Mouse (Mus musculus) kidney, postnatal 10 days (tissue): ENCODE data around the gene Impdh1.
"Not testable (repeated sequence)": the region's sequence is repeated elsewhere in the genome, so short reads cannot be mapped to it uniquely, and the experiment has no call there.

Source experiments
- DNase-seq: peaks from one replicate; pipeline ENCODE4 v3.0.0; 2021; ENCODE audit warnings: mixed read lengths

Impdh1 gene

DNA sequence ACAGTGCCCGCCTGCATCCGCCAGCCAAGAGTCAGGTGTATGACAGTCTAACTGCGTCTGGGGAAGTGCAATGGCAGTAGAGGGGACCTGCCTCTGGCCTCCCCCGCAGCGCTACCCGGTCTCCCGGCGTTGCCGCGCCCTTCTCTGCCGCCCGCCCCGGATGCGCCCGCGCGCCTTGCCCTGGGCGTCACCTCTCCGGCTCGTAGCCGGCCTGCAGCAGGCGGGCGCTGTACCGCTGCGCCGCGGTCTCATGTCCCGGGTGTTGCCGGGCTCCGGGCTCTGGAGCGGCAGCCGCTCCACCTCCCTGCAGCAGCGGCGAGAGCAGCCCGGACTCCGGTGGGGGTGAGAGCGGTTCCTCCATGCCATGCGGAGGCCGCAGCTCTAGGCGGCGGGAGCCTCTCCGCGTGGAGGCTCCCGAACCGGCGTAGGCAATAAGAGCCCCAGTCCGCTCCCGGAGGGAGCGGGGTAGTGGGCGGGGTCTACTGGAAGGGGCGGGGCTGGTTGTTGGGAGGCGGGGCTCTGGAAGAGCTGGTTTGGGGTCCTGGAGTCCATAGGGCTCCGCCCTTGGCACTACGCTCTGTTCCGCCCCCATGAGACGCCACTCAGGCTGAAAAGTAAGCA is at the start of gene Impdh1:
Gene Impdh1 (minus strand): TSS at position 484 of the 621 bp plus-strand sequence.
- DNase-seq = peak; percentile 90

DNA sequence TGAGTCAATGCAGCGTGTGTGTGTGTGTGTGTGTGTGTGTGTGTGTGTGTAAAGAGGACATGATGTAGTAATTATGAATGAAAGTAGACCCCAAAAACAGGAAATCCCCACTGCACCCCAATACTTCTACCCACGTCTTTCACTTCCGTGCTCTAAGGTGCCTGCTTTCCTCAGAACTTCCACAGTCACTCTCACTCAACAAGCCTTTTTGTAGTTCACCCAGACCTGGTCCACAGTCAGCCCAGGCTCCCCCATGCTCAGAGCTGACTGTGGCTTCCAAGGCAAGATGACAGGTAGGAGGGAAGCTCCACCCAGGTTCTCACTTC is 48.3 kb upstream of the Impdh1 start:
- DNase-seq = no peak

DNA sequence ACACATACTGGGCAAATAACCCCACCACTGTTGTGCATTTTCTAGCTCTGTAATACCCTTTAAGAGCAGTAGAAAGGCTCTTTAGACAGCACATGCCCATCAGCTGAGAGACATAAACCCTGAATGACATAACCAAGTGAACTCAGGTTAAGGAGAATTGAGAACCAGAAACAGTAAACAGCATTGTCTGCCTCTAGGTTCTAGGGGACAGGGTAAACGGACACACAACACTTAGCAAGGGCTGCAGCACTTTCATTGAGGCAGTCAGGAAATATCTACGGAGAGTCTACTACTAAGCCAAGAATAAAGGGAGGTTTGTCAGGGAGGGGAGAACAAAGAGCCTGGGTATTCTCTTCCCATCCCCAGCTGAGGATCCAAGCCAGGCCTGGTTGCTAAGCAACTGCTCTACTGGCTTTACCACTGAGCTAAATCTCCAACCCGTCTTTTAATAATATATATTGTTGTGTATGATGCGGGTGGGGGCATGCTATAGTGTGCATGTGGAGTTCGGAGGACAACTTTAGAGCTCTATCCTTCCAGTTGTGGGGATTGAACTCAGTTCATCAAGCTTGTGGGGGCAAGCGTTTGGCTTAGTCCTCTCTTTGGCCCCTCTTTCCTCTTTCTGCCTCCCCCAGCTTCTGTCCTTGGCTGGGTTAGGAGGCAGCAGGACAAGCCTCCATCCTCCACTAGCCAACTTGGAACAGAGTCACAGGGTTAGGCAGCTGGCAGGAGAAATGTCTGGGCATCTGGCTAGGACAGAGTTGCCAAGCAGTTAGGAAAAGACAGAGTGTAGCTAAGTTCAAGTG is 47.7 kb upstream of the Impdh1 start:
- DNase-seq = no peak

DNA sequence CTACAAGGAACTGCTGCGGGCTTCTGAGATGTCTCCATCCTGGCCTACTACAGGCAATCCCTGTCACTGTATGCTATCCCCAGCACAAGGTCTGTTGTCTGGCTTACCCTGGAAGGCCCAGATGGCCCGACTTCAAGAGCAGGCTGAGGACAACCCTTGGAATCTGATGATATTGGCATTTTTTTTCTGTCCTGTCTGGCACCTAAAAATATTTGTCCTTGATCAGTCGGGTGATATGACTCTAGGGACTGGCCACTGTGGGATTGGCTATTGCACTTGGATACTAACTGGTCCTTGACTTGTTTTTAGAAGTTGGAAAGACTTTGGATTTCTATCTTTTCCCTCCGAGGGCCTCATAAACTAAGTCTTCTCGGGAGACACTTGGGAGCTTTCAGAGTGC is 45.7 kb upstream of the Impdh1 start:
- no peak for DNase-seq

DNA sequence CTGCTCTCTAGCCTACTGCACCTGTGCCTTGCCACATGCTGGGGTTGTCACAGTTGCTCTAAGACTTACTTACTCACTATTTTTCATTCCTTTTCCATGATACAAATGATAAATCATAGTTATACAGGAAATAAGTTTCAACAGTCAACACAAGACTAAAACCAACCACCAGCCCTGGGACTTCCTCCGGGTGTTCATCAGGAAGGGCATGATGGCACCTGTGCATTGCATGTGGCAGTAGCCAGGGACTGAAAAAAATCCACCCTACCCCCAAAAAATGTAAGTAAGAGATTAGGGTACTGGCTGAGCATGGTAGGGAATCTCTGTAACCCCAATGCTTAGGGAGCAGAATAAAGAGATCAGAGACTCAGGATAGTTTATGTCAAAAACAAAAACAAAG is 43.3 kb upstream of the Impdh1 start:
- no peak for DNase-seq

DNA sequence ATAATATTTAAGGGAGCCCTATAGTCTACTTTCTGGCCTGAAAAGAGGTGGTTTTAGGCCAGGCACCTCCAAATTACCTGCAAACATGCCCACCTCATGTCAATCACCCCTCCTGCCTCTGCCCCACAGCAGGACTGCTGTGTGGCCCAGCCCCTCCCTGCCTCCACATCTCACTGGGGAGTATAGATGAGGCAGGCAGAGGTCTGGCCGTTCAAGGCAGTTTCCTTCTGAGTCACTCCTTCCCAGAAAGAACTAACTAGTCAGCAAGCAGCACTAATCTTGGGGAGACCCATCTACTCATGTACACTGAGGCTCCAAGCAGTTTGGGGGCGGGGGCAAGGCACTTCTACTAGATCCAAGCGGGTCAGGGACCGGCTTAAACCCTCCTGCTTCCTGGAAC is 30.9 kb upstream of the Impdh1 start:
- DNase-seq = no peak

DNA sequence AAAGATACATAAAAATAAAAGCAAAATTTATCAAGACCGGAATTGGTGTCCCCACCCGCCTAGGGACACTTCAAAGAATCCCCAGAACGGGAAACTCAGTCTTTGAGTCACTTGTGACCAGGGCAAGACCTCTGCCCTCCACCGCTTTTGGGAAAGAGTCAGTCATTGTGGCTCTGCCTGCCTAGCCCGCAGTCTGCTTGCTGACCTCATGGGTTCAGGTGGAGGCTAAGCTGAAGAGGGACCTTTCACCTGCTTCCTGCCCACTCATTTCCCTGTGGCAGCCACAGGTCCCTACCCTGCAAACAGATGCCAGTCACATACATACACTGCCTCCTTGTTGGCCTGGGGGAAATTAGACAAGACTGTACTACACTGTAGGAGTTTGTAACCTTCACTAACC is 30.4 kb upstream of the Impdh1 start:
- DNase-seq = no peak

DNA sequence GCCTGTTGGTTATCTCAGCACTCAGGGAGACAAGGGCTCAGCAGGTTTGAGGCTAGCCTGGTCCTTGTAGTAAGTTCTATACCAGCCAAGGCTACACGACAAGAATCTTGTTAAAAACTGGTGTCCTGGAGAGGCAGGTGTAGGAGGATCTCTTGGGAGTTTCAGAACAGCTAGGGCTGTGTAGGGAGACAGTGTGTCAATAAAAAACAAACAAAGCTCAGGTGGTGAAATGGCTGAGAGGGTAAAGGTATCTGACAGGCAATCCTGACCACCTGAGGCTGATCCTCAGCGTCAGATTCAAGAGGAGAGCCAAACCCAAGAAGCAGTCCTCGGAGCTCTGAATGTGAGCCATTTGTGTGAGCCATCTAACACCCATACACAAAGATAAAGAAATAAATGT is 30.0 kb upstream of the Impdh1 start:
- no peak for DNase-seq

DNA sequence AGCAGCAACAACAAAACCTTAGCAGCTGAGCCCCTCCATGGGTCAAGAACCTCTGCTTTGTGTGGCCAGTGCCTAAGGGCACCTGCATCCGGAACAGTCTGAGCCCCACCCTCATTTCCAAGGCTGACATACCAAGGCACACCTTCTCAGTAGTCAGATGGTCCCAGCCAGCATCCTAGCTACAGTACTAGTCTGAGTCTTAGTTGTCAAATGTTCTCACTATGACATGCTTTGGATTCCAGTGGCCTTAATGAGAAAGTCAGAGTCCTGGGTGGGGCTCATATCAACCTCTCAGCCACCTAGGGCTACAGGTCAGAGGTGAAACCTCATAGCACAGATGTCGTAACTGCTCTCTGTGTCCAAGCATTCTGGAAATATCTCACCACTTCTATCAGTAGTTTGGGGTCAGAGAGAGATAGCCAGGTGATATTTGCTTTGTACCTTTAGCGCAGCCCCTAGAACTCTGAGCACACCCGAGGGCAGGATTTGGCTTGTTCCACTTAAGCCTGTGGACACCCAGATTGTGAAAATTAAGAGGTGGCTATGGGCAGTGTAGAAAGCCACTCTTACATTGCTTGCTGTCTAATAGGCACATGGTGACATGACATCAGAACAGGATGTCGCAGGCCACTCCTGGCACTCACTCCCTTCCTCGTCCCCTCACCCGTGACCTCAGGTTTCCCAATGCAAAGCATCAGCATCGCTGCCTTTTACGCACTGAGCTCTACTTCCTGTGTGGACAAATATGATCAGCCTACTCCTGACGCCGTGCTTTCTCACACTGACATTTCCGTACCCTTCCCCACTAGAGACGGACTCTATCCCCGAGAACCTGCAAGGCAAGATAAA is 29.3 kb upstream of the Impdh1 start:
- peak; percentile 18 for DNase-seq

DNA sequence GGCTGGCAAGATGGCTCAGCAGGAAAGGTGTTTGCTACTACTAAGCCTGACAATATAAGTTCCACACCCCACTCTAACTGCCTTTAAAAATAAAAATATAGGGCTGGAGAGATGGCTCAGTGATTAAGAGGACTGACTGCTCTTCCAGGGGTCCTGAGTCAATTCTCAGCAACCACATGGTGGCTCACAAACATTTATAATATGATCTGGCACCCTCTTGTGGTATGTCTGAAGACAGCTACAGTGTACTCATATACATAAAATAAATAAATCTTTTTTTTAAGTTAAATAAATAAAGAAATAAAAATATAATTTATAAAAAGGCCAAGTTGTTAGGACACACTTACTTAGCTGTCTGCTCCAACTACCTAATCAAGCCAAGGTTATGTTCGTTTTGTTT is 26.1 kb upstream of the Impdh1 start:
- DNase-seq = no peak

DNA sequence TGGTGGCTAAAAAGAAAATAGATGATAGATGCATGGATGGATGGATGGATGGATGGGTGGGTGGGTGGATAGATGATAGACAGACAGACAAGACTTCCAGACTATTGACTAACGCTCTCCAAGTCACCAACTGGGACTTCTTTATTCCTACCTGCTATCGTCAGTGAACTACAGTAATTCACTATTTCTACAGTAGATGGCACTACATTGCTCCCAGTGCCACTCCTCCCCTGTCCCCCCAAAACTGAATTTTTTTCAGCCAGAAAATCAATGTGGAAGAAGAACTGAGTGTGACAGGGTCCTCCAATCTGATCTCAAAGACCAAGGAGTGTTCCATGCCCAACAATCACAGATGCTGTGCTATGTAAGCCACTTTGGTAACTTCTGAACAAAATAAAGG is 25.5 kb upstream of the Impdh1 start:
- no peak for DNase-seq

DNA sequence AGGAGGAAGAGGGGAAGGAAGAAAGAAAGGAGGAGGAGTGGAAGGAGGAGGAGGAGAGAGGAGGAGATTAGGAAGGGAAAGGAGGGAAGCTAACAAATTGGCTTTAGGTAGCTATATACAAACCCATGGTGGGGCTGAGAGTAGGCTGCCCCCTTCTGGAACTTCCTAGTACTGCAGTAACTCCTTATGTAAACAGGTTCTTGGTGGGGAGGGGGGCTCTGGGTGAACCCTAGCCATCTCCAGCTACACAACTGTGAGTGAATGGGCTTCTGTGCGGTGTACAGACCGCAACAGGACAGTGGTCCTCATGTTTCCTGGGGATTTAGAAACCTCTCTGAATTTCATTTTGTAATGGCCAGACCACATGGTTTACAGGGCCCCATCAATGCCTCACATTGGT is 24.6 kb upstream of the Impdh1 start:
- DNase-seq = peak; percentile 66

DNA sequence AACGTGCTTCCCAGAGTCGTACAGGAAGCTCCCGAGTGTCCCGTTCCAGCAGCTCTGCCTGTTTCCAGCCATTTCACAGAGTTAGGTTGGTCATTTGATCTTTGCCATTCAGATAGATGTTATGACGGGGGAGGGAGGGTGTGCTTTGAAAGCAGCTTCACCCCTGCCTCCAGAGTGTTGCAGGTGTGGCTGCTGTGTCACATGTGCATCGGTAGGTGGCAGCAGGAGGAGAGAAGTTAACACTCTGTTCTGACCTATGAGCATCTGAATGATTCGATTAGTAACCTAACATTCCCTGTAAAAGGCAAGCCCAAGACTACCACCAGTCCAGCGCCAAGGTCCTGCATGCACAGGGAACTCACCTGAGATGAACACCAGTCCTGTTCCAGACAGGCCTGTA is 18.1 kb upstream of the Impdh1 start:
- DNase-seq = peak; percentile 24

DNA sequence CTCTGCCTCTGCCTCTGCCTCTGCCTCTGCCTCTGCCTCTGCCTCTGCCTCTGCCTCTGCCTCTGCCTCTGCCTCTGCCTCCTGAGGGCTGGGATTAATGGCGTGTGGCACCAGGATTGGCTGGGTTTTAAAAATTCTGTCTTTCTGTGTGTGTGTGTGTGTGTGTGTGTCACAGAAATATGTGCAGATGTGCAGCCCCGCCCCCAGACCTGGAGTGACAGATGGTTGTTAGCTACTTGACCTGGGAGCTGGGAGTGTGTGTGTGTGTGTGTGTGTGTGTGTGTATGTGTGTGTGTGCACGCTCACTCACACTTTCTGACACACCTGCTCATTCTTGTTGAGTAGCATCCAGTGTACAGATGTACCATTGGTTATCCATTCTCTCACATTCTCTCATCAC is 17.5 kb upstream of the Impdh1 start:
- no peak for DNase-seq

DNA sequence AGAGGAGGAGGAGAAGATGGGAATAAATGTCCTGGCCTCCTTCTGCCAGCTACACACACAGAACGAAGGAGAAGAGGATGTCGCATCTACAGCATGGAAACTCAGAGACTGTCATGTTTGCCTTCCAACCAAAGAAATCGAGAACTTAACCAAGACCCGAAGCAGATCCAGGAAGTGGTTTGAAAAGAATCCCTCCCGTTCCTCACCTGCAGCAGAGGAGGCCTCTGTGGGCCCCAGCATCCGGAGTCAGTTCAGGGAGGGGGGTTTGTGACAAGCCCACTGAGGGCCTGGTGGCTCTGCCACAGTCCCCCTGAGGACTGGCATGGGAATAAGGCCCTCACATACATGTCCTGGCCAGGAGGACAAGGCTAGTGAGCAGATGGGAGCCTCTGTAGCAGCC is 16.2 kb upstream of the Impdh1 start:
- DNase-seq = no peak

DNA sequence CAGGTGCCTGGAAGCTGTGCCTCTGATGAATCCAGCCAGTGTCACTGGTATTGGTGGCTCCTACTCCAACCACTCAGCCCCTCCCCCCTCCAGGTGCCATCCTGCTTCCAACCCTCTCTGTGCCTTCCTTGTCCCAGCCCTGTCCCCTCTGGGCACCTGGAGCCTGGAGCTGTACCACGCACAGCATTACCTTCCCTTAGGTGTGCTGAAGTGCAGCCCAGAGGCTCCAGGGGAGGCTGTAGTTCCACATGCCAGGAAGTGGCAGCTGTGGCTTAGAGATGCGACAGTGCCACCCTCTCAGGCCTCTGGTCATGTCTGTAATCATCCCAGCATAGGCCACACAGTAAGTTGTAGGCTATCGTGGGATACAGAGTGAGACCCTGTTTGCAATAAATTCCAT is 15.6 kb upstream of the Impdh1 start:
- no peak for DNase-seq

DNA sequence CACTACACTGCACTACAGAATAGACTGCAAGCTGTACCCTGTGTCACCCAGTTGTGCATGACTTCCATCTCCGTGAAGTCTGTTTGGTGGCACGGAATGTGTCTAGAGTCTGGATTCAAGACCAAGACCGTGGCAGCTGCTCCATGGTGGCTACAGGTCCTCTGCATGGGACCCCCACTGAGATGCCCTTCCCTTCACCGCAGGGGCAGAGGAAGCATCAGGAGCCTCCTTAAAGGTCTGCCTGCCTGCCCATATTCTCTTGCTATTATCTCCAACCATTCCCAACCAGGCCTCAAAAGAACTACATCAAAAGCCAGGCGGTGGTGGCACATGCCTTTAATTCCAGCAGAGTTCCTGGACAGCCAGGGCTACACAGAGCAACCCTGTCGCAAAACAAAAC is 14.2 kb upstream of the Impdh1 start:
- no peak for DNase-seq

DNA sequence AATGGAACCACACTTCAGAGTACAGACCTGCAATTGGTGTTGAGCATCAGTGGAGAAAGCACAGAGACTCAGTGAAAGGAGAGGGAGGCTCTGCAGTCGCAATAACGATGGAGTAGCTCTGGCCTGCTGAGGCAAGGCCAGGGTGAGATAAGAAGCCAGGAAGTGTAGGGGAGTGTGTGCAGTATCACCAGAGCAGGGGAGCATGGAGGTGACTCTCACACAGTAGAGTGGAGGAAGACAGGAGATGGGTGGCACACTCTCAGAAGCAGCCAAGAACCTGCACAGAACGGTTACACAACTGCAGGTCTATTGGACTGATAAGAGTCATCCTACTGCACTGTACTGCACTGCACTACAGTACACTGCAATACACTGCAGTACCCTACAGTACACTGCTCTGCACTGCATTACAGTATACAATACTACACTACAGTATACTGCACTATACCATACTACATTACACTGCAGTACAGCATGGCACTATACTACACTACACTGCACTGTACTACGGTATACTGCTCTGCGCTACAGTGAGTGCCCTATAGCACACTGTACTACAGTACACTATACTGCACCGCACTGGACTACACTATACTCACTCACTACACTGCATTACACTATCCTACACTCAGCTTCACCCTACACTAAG is 13.2 kb upstream of the Impdh1 start:
- no peak for DNase-seq

DNA sequence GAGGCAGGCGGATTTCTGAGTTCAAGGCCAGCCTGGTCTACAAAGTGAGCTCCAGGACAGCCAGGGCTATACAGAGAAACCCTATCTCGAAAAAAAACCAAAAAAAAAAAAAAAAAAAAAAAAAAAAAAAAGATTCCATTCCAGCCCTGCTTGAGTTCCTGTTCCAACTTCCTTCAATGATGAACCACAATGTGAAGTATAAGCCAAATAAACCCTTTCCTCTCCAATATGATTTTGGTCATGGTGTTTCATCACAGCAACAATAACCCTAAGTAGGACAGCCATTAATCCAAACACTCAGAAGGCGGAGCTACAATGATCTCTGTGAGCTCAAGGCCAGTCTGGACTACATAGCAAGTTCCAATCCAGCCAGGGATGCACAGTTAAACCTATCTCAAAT is 1.6 kb upstream of the Impdh1 start:
- not testable (repeated sequence) for DNase-seq

DNA sequence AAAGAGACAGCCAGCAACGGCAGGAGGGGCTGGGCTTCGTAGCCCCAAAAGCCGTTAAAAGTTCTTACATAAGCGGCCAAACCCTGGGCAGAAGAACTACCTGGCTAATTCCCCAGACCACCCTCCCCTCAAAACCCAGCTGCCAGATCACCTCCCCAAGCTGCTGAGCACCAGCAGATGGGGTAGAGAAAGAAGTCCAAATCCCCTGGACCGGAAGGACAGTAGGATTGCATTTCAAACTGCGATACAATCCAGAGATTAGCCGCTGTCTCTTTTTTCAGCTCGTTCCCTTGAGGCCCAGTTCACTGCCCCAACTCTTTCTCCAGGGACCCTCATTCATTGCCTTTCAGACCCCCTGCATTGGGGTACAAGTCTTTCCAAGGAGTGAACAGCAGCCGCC is 983 bp downstream of the Impdh1 start:
- DNase-seq = no peak

DNA sequence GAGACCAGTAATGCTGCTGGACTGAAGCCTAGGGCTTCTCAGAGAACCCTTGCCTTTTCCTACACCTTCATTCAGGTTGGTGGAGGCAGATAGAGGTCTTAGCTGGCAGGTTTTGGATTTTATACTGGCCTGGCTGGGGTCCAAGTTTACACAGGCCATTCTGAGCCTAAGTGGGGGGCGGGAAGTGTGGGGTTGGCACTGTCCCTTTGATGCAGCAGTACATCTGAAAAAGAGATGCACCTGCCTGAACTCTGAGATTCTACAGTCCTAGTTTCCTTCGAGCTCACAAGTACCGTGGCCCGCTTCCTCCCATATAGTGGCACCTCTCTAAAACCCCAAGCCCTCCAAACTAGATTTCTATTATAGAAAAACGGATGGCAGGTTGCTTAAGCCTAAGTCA is 1.4 kb downstream of the Impdh1 start:
- DNase-seq = no peak

DNA sequence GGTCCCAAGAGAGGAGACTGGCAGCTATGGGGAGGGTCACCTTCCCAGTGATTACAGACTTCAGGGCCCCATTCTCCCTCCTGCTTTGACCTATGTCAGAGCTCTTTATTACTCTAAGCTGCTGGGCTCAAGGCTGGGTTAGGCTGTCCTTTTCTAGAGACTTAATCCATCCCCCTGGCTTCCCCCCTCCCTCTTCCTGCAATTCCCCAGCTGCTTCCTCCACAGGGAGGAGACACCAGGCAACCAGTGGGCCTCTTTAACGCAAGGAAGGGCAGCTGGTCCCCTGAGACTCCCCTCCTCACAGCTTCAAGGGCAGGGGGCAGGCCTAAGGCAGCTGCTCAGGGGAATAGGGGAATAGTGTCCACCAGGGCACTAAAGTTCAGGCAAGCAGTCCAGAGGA is 1.9 kb downstream of the Impdh1 start:
- peak; percentile 79 for DNase-seq

DNA sequence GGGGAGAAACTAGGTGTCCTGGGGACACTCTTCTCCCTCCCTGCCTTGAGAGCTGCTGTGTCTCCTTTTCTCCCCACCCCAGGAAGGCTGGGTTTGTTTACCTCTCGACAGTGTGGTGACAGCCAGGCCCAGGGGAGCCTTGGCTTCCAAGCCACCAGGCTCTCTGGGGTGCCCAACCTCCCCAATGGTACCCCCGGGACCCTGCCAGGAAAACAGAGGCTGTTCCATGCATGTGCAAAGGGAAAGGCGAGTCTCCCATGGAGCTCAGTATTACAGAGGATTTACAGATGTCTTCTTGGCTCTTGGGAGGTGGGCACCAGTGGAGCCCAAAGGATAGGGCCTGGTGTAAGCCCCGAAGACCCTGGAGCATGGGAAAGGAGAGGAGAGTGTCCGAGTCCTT is 2.7 kb downstream of the Impdh1 start:
- no peak for DNase-seq
